Mouse (Mus musculus): ENCODE measurements around the gene Batf2. TPM values are rescaled to one million over a fixed set of nuclear protein-coding genes. Genes with fewer than 3 reads are reported as not detected.

The Batf2 gene
- total RNA-seq, 2 experiments from 2014 or later: 0.48 to 1.1 TPM

DNA sequence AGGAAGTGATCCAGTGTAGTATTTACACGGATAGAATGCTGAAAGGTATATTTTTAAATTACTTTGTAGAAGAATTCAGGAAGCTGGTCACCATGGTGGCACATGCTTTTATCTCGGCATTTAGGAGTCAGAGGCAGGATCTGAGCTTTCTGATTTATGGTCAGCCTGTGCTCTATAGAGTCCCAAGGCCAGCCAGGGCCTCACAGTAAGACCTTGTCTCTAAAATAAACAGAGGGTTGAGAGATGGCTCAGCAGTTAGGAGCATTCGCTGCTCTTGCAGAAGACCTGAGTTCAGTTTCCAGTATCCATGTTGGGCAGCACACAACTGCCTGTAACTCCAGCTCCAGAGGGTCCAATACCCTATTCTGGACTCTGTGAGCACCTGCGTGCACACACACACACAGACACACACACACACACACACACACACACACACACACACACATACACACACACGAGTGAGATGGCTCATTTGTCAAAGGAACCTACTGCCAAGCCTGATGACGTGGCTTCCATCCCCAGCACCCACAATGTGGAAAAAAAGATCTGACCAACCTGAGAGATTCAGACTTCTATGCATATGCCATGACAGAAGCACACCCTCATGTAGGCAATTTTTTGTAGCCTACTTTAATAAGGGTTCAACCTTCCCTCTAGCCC, 75.4 kb downstream of the Batf2 start:
- ATAC-seq (ENCODE audit: poor library complexity, severe bottlenecking): no peak

DNA sequence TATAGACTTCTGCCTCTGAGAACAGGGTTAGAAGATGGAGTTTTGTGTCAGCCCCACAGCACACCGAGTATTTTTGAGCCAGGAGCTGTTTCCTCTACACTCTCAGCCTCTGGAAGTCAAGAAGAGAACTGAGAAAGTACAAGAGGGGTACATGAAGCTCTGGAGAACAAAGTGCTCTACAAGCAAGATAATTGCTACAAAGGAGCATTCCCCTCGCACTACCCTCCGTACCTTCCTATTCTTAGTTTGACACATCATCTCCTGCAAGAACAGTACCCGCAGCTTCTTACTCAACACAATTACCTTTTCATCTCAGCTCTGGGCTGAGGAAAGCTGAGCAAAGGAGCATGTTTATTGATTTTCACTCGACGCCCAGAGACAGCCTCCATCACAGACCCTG, 77.8 kb downstream of the Batf2 start:
- ATAC-seq (ENCODE audit: poor library complexity, severe bottlenecking): no peak

Other genes with a start within 250 kb of the Batf2 start
Only the 30 nearest of the 31 such genes appear.
- 52.2 and 52.4 TPM in 2 replicates for gene Dpf2, start 228.0 kb upstream of the Batf2 start, total RNA-seq (2015)
- 88.7 and 107 TPM in 2 replicates for gene Dpf2, start 228.0 kb upstream of the Batf2 start, total RNA-seq (2017)
- gene Cdc42ep2, start 216.2 kb upstream of the Batf2 start, total RNA-seq (2015): 3.0 and 3.4 TPM in 2 replicates
- gene Cdc42ep2, start 216.2 kb upstream of the Batf2 start, total RNA-seq (2017): 1.7 and 1.9 TPM in 2 replicates
- gene Pola2, start 176.8 kb upstream of the Batf2 start, total RNA-seq (2015): 36.9 and 37.7 TPM in 2 replicates
- gene Pola2, start 176.8 kb upstream of the Batf2 start, total RNA-seq (2017): 29.0 and 33.7 TPM in 2 replicates
- 0.16 and 0.20 TPM in 2 replicates for gene Slc22a20, start 154.8 kb upstream of the Batf2 start, total RNA-seq (2015)
- gene Slc22a20, start 154.8 kb upstream of the Batf2 start, total RNA-seq (2017): 1.1 and 1.2 TPM in 2 replicates
- 31.1 and 32.2 TPM in 2 replicates for gene Capn1, start 125.1 kb upstream of the Batf2 start, total RNA-seq (2015)
- 53.7 and 54.8 TPM in 2 replicates for gene Capn1, start 125.1 kb upstream of the Batf2 start, total RNA-seq (2017)
- 16.8 and 17.8 TPM in 2 replicates for gene Syvn1, start 94.4 kb upstream of the Batf2 start, total RNA-seq (2015)
- 6.3 and 7.2 TPM in 2 replicates for gene Syvn1, start 94.4 kb upstream of the Batf2 start, total RNA-seq (2017)
- 28.7 and 35.8 TPM in 2 replicates for gene Mrpl49, start 83.2 kb upstream of the Batf2 start, total RNA-seq (2015)
- gene Mrpl49, start 83.2 kb upstream of the Batf2 start, total RNA-seq (2017): 31.0 and 33.0 TPM in 2 replicates
- 2,056 and 2,077 TPM in 2 replicates for gene Fau, start 83.1 kb upstream of the Batf2 start, total RNA-seq (2015)
- gene Fau, start 83.1 kb upstream of the Batf2 start, total RNA-seq (2017): 1,670 and 1,985 TPM in 2 replicates
- 8.9 and 10.0 TPM in 2 replicates for gene Znhit2, start 79.8 kb upstream of the Batf2 start, total RNA-seq (2015)
- 10.4 and 11.3 TPM in 2 replicates for gene Znhit2, start 79.8 kb upstream of the Batf2 start, total RNA-seq (2017)
- gene Tm7sf2, start 72.6 kb upstream of the Batf2 start, total RNA-seq (2015): 4.7 and 8.6 TPM in 2 replicates
- gene Tm7sf2, start 72.6 kb upstream of the Batf2 start, total RNA-seq (2017): 4.5 and 4.7 TPM in 2 replicates
- 49.2 and 58.3 TPM in 2 replicates for gene Vps51, start 63.8 kb upstream of the Batf2 start, total RNA-seq (2015)
- gene Vps51, start 63.8 kb upstream of the Batf2 start, total RNA-seq (2017): 72.9 and 78.7 TPM in 2 replicates
- not detected in 2 replicates for gene Tmem262, start 61.0 kb upstream of the Batf2 start, total RNA-seq (2015)
- not detected in 2 replicates for gene Tmem262, start 61.0 kb upstream of the Batf2 start, total RNA-seq (2017)
- not detected in 2 replicates for gene Gm28374, start 58.7 kb upstream of the Batf2 start, total RNA-seq (2015)
- gene Gm28374, start 58.7 kb upstream of the Batf2 start, total RNA-seq (2017): 0.33 and 0.51 TPM in 2 replicates
- 15.3 and 15.8 TPM in 2 replicates for gene Zfpl1, start 56.0 kb upstream of the Batf2 start, total RNA-seq (2015)
- 29.2 and 33.7 TPM in 2 replicates for gene Zfpl1, start 56.0 kb upstream of the Batf2 start, total RNA-seq (2017)
- gene Cdca5, start 56.0 kb upstream of the Batf2 start, total RNA-seq (2015): 30.5 and 32.2 TPM in 2 replicates
- gene Cdca5, start 56.0 kb upstream of the Batf2 start, total RNA-seq (2017): 24.3 and 26.6 TPM in 2 replicates
- 0.62 and 1.2 TPM in 2 replicates for gene AC131692.1, start 46.6 kb upstream of the Batf2 start, total RNA-seq (2015)
- gene AC131692.1, start 46.6 kb upstream of the Batf2 start, total RNA-seq (2017): 0.15 TPM in 1 of 2 replicates, not detected in the other
- gene Naaladl1, start 35.2 kb upstream of the Batf2 start, total RNA-seq (2015): 0.32 and 1.2 TPM in 2 replicates
- gene Naaladl1, start 35.2 kb upstream of the Batf2 start, total RNA-seq (2017): 0.28 and 0.55 TPM in 2 replicates
- 3.4 and 5.7 TPM in 2 replicates for gene Sac3d1, start 22.3 kb upstream of the Batf2 start, total RNA-seq (2015)
- 3.9 and 4.0 TPM in 2 replicates for gene Sac3d1, start 22.3 kb upstream of the Batf2 start, total RNA-seq (2017)
- gene Snx15, start 12.7 kb upstream of the Batf2 start, total RNA-seq (2015): 9.9 and 13.5 TPM in 2 replicates
- gene Snx15, start 12.7 kb upstream of the Batf2 start, total RNA-seq (2017): 5.2 and 6.4 TPM in 2 replicates
- gene Arl2, start 565 bp downstream of the Batf2 start, total RNA-seq (2015): 9.1 and 10.6 TPM in 2 replicates
- gene Arl2, start 565 bp downstream of the Batf2 start, total RNA-seq (2017): 8.0 and 9.7 TPM in 2 replicates
- gene Majin, start 43.4 kb downstream of the Batf2 start, total RNA-seq (2015): 0.58 TPM in 1 of 2 replicates, not detected in the other
- not detected in 2 replicates for gene Majin, start 43.4 kb downstream of the Batf2 start, total RNA-seq (2017)
- gene Gpha2, start 85.4 kb downstream of the Batf2 start, total RNA-seq (2015): not detected in 2 replicates
- gene Gpha2, start 85.4 kb downstream of the Batf2 start, total RNA-seq (2017): not detected in 2 replicates
- 5.1 and 5.7 TPM in 2 replicates for gene Ppp2r5b, start 94.9 kb downstream of the Batf2 start, total RNA-seq (2015)
- gene Ppp2r5b, start 94.9 kb downstream of the Batf2 start, total RNA-seq (2017): 3.5 and 6.7 TPM in 2 replicates
- 9.8 and 10.1 TPM in 2 replicates for gene Atg2a, start 100.7 kb downstream of the Batf2 start, total RNA-seq (2015)
- 8.5 and 10.3 TPM in 2 replicates for gene Atg2a, start 100.7 kb downstream of the Batf2 start, total RNA-seq (2017)
- 19.3 and 27.1 TPM in 2 replicates for gene Ehd1, start 135.7 kb downstream of the Batf2 start, total RNA-seq (2015)
- 24.0 and 34.8 TPM in 2 replicates for gene Ehd1, start 135.7 kb downstream of the Batf2 start, total RNA-seq (2017)
- 0.56 and 0.68 TPM in 2 replicates for gene Cdc42bpg, start 165.5 kb downstream of the Batf2 start, total RNA-seq (2015)
- 0.88 and 1.3 TPM in 2 replicates for gene Cdc42bpg, start 165.5 kb downstream of the Batf2 start, total RNA-seq (2017)
- 15.1 and 16.6 TPM in 2 replicates for gene Men1, start 194.0 kb downstream of the Batf2 start, total RNA-seq (2015)
- 19.2 and 20.7 TPM in 2 replicates for gene Men1, start 194.0 kb downstream of the Batf2 start, total RNA-seq (2017)
- 35.0 and 43.3 TPM in 2 replicates for gene Map4k2, start 200.2 kb downstream of the Batf2 start, total RNA-seq (2015)
- gene Map4k2, start 200.2 kb downstream of the Batf2 start, total RNA-seq (2017): 66.3 and 79.6 TPM in 2 replicates
- gene Sf1, start 222.7 kb downstream of the Batf2 start, total RNA-seq (2015): 164 and 205 TPM in 2 replicates
- gene Sf1, start 222.7 kb downstream of the Batf2 start, total RNA-seq (2017): 179 and 212 TPM in 2 replicates
- gene Pygm, start 243.4 kb downstream of the Batf2 start, total RNA-seq (2015): 0.80 and 3.2 TPM in 2 replicates
- gene Pygm, start 243.4 kb downstream of the Batf2 start, total RNA-seq (2017): 0.11 and 0.12 TPM in 2 replicates